Mouse (Mus musculus): ENCODE results near the gene Stk16. TPM values are rescaled to one million over a fixed set of nuclear protein-coding genes. Genes with fewer than 3 reads are reported as not detected.

Gene Stk16
- polyA plus RNA-seq, 1 experiment from 2014 or later: 131 TPM

DNA sequence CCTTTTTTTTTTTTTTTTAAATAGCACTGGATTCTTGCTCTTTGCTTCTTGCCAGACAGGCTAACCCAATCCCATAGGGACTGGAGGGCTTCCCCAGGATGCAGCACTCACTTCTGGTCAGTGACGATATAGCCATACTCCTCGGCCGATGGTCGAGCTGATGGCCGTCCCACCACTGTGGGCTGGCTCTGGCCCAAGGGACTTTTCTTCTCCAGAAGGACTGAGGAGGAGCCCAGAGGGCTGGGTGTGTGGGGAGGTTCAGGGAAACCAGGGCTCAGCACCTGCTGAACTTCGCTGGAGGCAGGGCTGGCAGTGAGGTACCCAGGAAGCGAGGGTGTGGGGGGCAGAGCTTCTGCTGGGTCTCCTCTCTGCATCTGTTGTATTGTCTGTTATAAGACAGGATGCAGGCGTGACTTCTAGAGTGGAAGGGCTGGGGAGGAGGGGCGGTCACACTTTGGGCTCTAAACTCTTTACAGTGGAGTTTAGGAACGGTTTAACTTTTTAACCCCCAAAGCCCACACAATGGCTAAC lies 44.9 kb downstream of the Stk16 start:
- no peak overlapping the region for H3K27ac ChIP-seq
- peaks cover 34% of the 10 kb centered on the region for H3K27me3 ChIP-seq
- WGBS: 68% methylated on average over 10 of the region's 10 CpGs

DNA sequence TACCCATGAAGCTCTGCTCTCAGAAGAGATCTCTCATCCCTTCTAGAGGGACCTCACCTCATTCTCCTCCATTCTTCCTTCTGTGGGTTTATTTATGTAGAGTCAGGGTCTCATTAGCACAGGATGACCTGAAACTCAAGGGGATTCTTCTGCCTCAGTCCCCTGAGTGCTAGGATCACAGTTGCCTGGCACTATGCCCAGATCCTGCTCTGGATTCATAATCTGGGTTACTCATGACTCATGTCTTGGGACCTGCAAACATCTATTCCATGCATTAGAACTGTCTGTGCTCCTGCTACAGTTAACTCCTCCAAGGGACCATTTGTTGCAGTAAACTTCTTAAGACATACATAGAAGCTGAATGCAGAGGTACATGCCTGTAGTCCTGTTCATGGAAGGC lies 50.6 kb downstream of the Stk16 start:
- Histone ChIP-seq H3K36me3 (no peaks in the 10 kb centered on the region), H3K9ac (replicated peaks) (no peak overlapping the region), H3K27me3 (peaks cover 63% of the 10 kb centered on the region), H3K4me3 (replicated peaks) (no peak overlapping the region), H3K27ac (no peak overlapping the region), H3K4me1 (replicated peaks) (no peaks in the 10 kb centered on the region), H3K9me3 (no peaks in the 10 kb centered on the region), H3K4me2 (no peak overlapping the region)
- ATAC-seq (ENCODE audit: insufficient number of reproducible peaks, insufficient read depth, low FRiP score, low TSS enrichment, low read depth): no peak

More for the DNA sequence above, 44.9 kb downstream of the Stk16 start:
- Histone ChIP-seq H3K4me3 (replicated peaks) (no peak overlapping the region), H3K36me3 (no peaks in the 10 kb centered on the region), H3K4me1 (replicated peaks) (peaks cover 10% of the 10 kb centered on the region; the same call in 1 of the 2 replicates), H3K9me3 (no peaks in the 10 kb centered on the region), H3K4me2 (no peak overlapping the region), H3K9ac (replicated peaks) (no peak overlapping the region)
- ATAC-seq (ENCODE audit: insufficient number of reproducible peaks, insufficient read depth, low FRiP score, low TSS enrichment, low read depth): no peak

DNA sequence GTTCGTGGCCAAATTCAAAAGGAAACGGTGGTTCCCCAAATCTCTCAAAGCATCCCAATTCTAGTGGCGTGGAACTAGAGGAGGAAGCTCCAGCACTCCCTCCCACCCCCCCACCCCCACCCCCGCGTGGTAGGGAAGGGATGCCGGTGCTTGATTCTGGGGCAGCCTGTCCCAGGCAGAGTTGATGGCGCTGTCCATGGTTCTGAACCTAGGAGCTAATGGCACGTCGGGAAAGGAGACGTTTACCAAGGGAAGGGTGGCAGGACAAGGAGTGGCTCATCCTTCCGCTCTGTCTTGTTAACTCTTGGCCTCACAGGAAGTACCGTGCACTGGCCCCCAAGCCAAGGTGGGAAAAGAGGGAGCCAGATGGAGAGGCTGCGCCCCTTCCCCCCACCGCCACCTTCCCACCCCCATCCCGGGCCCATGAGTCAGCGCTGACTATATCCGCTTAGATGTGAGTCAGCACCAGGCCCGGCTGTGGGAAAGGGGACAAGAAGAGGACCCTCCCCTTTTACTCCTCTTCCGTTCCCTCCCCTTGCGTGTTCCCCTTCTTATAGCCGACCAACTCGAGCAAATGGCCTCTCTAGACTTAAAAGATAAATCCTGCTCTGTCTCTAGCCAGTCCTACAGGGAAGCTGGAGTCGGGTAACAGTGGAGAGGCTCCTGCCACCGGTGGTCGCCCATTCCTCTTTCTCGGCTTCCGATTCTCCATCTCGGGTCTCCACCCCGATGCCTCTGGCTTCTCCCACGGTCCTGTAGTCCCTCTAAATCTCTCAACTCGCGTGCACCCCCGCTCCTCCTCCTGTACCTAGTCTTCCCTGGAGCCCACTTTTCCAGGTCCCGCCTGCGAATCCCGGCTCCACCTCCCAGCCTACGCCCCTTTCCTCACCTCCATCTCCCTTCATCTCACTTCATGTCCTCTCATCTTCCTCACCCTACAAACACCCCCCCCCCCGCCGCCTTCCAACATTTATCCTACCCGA lies 52.6 kb downstream of the Stk16 start:
- peaks cover 57% of the 10 kb centered on the region for H3K27me3 ChIP-seq
- peak overlapping the region; percentile 18; the same call in 1 of the 2 replicates for H3K4me3 ChIP-seq (replicated peaks)
- no peaks in the 10 kb centered on the region for H3K36me3 ChIP-seq
- no peak overlapping the region for H3K9ac ChIP-seq (replicated peaks)
- ATAC-seq (ENCODE audit: insufficient number of reproducible peaks, insufficient read depth, low FRiP score, low TSS enrichment, low read depth): no peak
- H3K9me3 ChIP-seq: no peaks in the 10 kb centered on the region
- 2% methylated on average over 40 of the region's 40 CpGs for WGBS
- H3K27ac ChIP-seq: no peak overlapping the region
- H3K4me1 ChIP-seq (replicated peaks): no peaks in the 10 kb centered on the region
- H3K4me2 ChIP-seq: peak overlapping the region; percentile 26; the same call in 1 of the 2 replicates

DNA sequence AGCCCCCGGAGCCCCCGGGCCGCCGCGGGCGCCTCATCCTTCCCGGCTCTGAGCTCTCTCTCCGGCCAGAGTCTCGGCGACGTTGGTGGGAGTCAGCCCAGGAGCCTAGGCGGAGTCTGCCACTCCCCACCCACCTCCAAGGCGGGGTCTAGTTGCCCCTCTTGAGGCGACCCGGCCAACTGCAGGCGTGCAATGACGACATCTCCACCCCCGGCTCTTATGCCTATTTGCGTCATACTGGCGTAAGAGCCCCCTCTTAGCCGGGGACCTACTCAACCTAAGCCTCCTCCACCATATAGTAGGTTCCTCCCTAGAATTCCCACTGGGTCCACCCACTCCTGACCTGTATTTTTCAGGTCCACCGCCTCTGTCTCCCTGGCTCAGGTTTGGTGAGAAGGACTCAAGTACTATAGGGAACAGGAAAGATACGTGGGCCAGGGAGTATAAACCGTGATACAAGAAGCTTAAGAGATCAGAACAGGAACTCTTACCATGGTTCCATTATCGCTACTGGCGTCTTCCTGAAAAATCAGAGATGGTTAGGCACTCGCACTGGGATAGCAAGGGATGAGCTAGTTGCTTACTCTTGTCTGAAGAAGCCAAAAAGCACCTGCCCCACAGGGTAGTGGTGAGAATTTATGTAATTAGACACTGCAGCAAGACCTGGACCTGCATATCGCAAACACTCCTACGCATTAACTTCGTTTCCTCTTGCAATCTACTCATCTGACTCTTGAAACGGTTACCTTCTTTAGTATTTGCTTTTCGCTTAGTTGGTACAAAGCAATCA lies 53.6 kb downstream of the Stk16 start, which contains the start of gene Ptprn:
Gene Ptprn (minus strand): TSS at position 412 of the 790 bp plus-strand sequence.
- Histone ChIP-seq H3K36me3 (no peaks in the 10 kb centered on the region), H3K9me3 (no peaks in the 10 kb centered on the region), H3K27me3 (peaks cover 66% of the 10 kb centered on the region), H3K4me1 (replicated peaks) (no peaks in the 10 kb centered on the region), H3K4me2 (peak within 1 kb of the TSS; percentile 26; the same call in 1 of the 2 replicates), H3K9ac (replicated peaks) (no peak within 1 kb of the TSS), H3K4me3 (replicated peaks) (peak within 1 kb of the TSS; percentile 18; the same call in 1 of the 2 replicates), H3K27ac (no peak within 1 kb of the TSS)
- WGBS: 12% methylated on average over 32 of the region's 32 CpGs
- no peak for ATAC-seq (ENCODE audit: insufficient number of reproducible peaks, insufficient read depth, low FRiP score, low TSS enrichment, low read depth)

Small RNA genes lying within 50 kb of the gene (microRNA-seq; reads per million reads assigned to microRNA genes)
- gene Gm27943: not detected

Other genes starting within 250 kb of the Stk16 start
- gene Nhej1, start 85.6 kb upstream of the Stk16 start, polyA plus RNA-seq (2016; fragmentation: Nextera tagmentation; extraction: Ambion mirVana): 12.0 and 12.1 TPM in 2 replicates
- gene Slc23a3, start 76.9 kb upstream of the Stk16 start, polyA plus RNA-seq (2016; fragmentation: Nextera tagmentation; extraction: Ambion mirVana): 0.10 TPM in 1 of 2 replicates, not detected in the other
- 40.4 and 41.1 TPM in 2 replicates for gene Cnppd1, start 68.1 kb upstream of the Stk16 start, polyA plus RNA-seq (2016; fragmentation: Nextera tagmentation; extraction: Ambion mirVana)
- 36.9 and 38.0 TPM in 2 replicates for gene Retreg2, start 68.1 kb upstream of the Stk16 start, polyA plus RNA-seq (2016; fragmentation: Nextera tagmentation; extraction: Ambion mirVana)
- gene Zfand2b, start 42.2 kb upstream of the Stk16 start, polyA plus RNA-seq (2016; fragmentation: Nextera tagmentation; extraction: Ambion mirVana): 34.9 and 37.1 TPM in 2 replicates
- gene Abcb6, start 30.4 kb upstream of the Stk16 start, polyA plus RNA-seq (2016; fragmentation: Nextera tagmentation; extraction: Ambion mirVana): 36.3 and 41.1 TPM in 2 replicates
- gene Ankzf1, start 18.7 kb upstream of the Stk16 start, polyA plus RNA-seq (2016; fragmentation: Nextera tagmentation; extraction: Ambion mirVana): 26.6 and 27.8 TPM in 2 replicates
- 22.0 and 24.1 TPM in 2 replicates for gene Atg9a, start 18.6 kb upstream of the Stk16 start, polyA plus RNA-seq (2016; fragmentation: Nextera tagmentation; extraction: Ambion mirVana)
- gene Glb1l, start within 50 bp of the Stk16 start, polyA plus RNA-seq (2016; fragmentation: Nextera tagmentation; extraction: Ambion mirVana): 19.3 and 20.6 TPM in 2 replicates
- gene Tuba4a, start 9.0 kb downstream of the Stk16 start, polyA plus RNA-seq (2016; fragmentation: Nextera tagmentation; extraction: Ambion mirVana): 14.5 and 15.8 TPM in 2 replicates
- gene A630095N17Rik, start 21.3 kb downstream of the Stk16 start, polyA plus RNA-seq (2016; fragmentation: Nextera tagmentation; extraction: Ambion mirVana): not detected in 2 replicates
- gene Dnajb2, start 25.6 kb downstream of the Stk16 start, polyA plus RNA-seq (2016; fragmentation: Nextera tagmentation; extraction: Ambion mirVana): 40.7 and 42.8 TPM in 2 replicates
- gene Ptprn, start 53.7 kb downstream of the Stk16 start, polyA plus RNA-seq (2016; fragmentation: Nextera tagmentation; extraction: Ambion mirVana): 0.20 and 0.35 TPM in 2 replicates
- gene Resp18, start 67.6 kb downstream of the Stk16 start, polyA plus RNA-seq (2016; fragmentation: Nextera tagmentation; extraction: Ambion mirVana): 0.83 TPM in 1 of 2 replicates, not detected in the other
- 111 TPM in 2 replicates for gene Dnpep, start 107.2 kb downstream of the Stk16 start, polyA plus RNA-seq (2016; fragmentation: Nextera tagmentation; extraction: Ambion mirVana)
- 23.5 and 25.3 TPM in 2 replicates for gene Des, start 149.5 kb downstream of the Stk16 start, polyA plus RNA-seq (2016; fragmentation: Nextera tagmentation; extraction: Ambion mirVana)
- 30.4 and 30.7 TPM in 2 replicates for gene Speg, start 164.5 kb downstream of the Stk16 start, polyA plus RNA-seq (2016; fragmentation: Nextera tagmentation; extraction: Ambion mirVana)
- 49.1 and 61.0 TPM in 2 replicates for gene Gmppa, start 225.1 kb downstream of the Stk16 start, polyA plus RNA-seq (2016; fragmentation: Nextera tagmentation; extraction: Ambion mirVana)
- gene Asic4, start 239.6 kb downstream of the Stk16 start, polyA plus RNA-seq (2016; fragmentation: Nextera tagmentation; extraction: Ambion mirVana): 0.50 and 0.78 TPM in 2 replicates